In the genomic region with DNA sequence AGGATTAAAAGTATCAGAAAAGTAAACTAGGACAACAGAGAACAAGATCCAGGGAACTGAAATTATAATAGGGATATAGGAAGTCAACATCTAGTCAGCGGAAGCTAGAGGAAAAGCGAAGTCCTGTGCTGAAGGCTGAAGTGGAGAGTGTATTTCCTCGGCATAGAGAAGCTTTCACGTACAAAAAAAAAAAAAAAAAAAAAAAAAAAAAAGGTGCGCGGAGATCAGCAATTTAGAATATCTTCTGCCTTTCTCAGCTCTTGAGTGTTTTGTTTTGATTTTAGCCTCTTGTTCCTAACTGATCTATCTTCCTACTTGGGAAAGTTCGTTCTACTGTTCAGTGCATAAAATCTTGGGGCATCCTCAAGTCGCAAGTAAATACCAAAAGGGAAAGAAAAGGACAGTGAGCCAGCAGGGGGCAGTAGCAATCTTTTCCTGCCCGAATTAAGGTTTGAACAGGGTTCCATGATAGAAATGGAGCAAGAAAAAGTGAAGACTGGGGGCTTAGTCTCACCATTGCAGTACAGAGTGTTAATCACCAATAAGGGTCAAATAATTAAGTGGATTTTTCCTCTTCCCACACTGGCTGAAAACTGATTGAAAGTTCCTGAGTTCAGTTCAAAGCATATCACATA, we compare ENCODE assay signal across 9 mouse cellular contexts. TPM values are rescaled to one million over a fixed set of nuclear protein-coding genes. Genes with fewer than 3 reads are reported as not detected.
DNase-seq lines count a peak whose midpoint lies in the region; ATAC-seq lines count a peak whose summit lies in the region.
"Had no signal": no experiment of that assay in that cellular context is flagged by ENCODE, and none has a peak within 500 bp of the region (broad histone marks: within the 10 kb centered on the region; RNA-seq: fewer than 3 reads in every experiment).

No protein-coding gene starts in this region.

- H3K4me1 ChIP-seq in liver, embryonic 11.5 days (replicated peaks; ENCODE audit: control insufficient read depth, insufficient read depth, low read length), result no peaks in the 10 kb centered on the region
- no peaks in the 10 kb centered on the region for H3K4me1 ChIP-seq in forebrain, embryonic 10.5 days
- H3K4me1 ChIP-seq in intestine, embryonic 16.5 days (ENCODE audit: control insufficient read depth, insufficient read depth, low read length), result no peaks in the 10 kb centered on the region
- no peaks in the 10 kb centered on the region for H3K4me1 ChIP-seq in limb, embryonic 15.5 days

- H3K9ac ChIP-seq in liver, embryonic 11.5 days (ENCODE audit: low read depth, low read length), result no peak overlapping the region
- no peak overlapping the region for H3K9ac ChIP-seq in intestine, embryonic 16.5 days (ENCODE audit: low read depth, low read length)
- H3K9ac ChIP-seq in limb, embryonic 15.5 days, result no peak overlapping the region

- no peaks in the 10 kb centered on the region for H3K9me3 ChIP-seq in liver, embryonic 11.5 days (ENCODE audit: control insufficient read depth, low read length)
- H3K9me3 ChIP-seq in forebrain, embryonic 10.5 days, result no peaks in the 10 kb centered on the region
- H3K9me3 ChIP-seq in intestine, embryonic 16.5 days (ENCODE audit: control insufficient read depth, low read length), result no peaks in the 10 kb centered on the region
- no peaks in the 10 kb centered on the region for H3K9me3 ChIP-seq in limb, embryonic 15.5 days

- no peak overlapping the region for H3K27ac ChIP-seq in liver, embryonic 11.5 days (ENCODE audit: low read depth, low read length)
- no peak overlapping the region for H3K27ac ChIP-seq in forebrain, embryonic 10.5 days
- H3K27ac ChIP-seq in intestine, embryonic 16.5 days (ENCODE audit: low read length), result no peak overlapping the region
- no peak overlapping the region for H3K27ac ChIP-seq in limb, embryonic 15.5 days
- H3K27ac ChIP-seq: macrophage had no signal

- H3K4me3 ChIP-seq in liver, embryonic 11.5 days (ENCODE audit: low read depth, low read length), result no peak overlapping the region
- peak overlapping the region; percentile 39 for H3K4me3 ChIP-seq in forebrain, embryonic 10.5 days
- H3K4me3 ChIP-seq in intestine, embryonic 16.5 days (ENCODE audit: low read length), result peak overlapping the region; percentile 24
- H3K4me3 ChIP-seq in limb, embryonic 15.5 days, result no peak overlapping the region

- H3K36me3 ChIP-seq in liver, embryonic 11.5 days (ENCODE audit: control insufficient read depth, insufficient read depth, low read length), result no peaks in the 10 kb centered on the region
- H3K36me3 ChIP-seq in forebrain, embryonic 10.5 days (replicated peaks), result no peaks in the 10 kb centered on the region
- no peaks in the 10 kb centered on the region for H3K36me3 ChIP-seq in intestine, embryonic 16.5 days (ENCODE audit: control insufficient read depth, insufficient read depth, low read length)
- no peaks in the 10 kb centered on the region for H3K36me3 ChIP-seq in limb, embryonic 15.5 days

- ATAC-seq in liver, embryonic 11.5 days (replicated peaks; ENCODE audit: low FRiP score), result no peak
- no peak for ATAC-seq in intestine, embryonic 16.5 days
- no peak for ATAC-seq in limb, embryonic 15.5 days (ENCODE audit: insufficient number of reproducible peaks, low FRiP score, low TSS enrichment, low read depth)

- H3K27me3 ChIP-seq in liver, embryonic 11.5 days (replicated peaks; ENCODE audit: control insufficient read depth, insufficient read depth, low read length), result no peaks in the 10 kb centered on the region
- peaks cover 13% of the 10 kb centered on the region for H3K27me3 ChIP-seq in forebrain, embryonic 10.5 days (ENCODE audit: poor library complexity, severe bottlenecking)
- no peaks in the 10 kb centered on the region for H3K27me3 ChIP-seq in intestine, embryonic 16.5 days (replicated peaks; ENCODE audit: control insufficient read depth, insufficient read depth, low read length)
- no peaks in the 10 kb centered on the region for H3K27me3 ChIP-seq in limb, embryonic 15.5 days

- DNase-seq in liver, embryonic 11.5 days (ENCODE audit: low spot score), result no peak
- no peak for DNase-seq in liver
- peak; percentile 27 to 38 for DNase-seq in adrenal gland, postnatal 36 days
- DNase-seq in forebrain, embryonic 10.5 days (ENCODE audit: extremely low spot score, low spot score), result peak; percentile 15
- peak; percentile 83 for DNase-seq in right cerebral cortex, postnatal 4 days
- DNase-seq in thymus, postnatal 14 days, result no peak

- 19% methylated on average over 8 of the region's 9 CpGs for WGBS in liver, embryonic 11.5 days
- WGBS in forebrain, embryonic 10.5 days, result 13% methylated on average over 9 of the region's 9 CpGs
- WGBS in intestine, embryonic 16.5 days, result 11% methylated on average over 9 of the region's 9 CpGs
- whole genome bisulfite sequencing in limb, embryonic 15.5 days, result 19% methylated on average over 9 of the region's 9 CpGs

- peak overlapping the region; percentile 46 for H3K4me2 ChIP-seq in liver, embryonic 11.5 days
- peak overlapping the region; percentile 55 for H3K4me2 ChIP-seq in intestine, embryonic 16.5 days (ENCODE audit: low read depth, low read length)
- peak overlapping the region; percentile 36 for H3K4me2 ChIP-seq in limb, embryonic 15.5 days

RNA-seq across cellular contexts. Expression of gene Glra2, which starts 0.6 kb away (rescaled TPM):
- polyA plus RNA-seq in liver, embryonic 11.5 days (2014; fragmentation: Nextera tagmentation; extraction: Ambion mirVana), result not detected in 2 replicates
- not detected for total RNA-seq in adrenal gland, postnatal 36 days (2021)
- 0.07 TPM in 1 of 2 replicates, not detected in the other for polyA plus RNA-seq in forebrain, embryonic 10.5 days (2016; fragmentation: Nextera tagmentation; extraction: Ambion mirVana)
- 0.06 TPM in 1 of 2 replicates, not detected in the other for polyA plus RNA-seq in intestine, embryonic 16.5 days (2015; fragmentation: Nextera tagmentation; extraction: Ambion mirVana)
- 0.05 and 0.19 TPM in 2 replicates for polyA plus RNA-seq in limb, embryonic 15.5 days (2015; fragmentation: Nextera tagmentation; extraction: Ambion mirVana)
- polyA plus RNA-seq: macrophage had no signal

Comparison
In these comparisons a context has a peak if more than half of its experiments do, and no peak if none do; other contexts are left out.
1. DNase-seq: peak in adrenal gland, postnatal 36 days (2 of 2), forebrain, embryonic 10.5 days (single experiment) and right cerebral cortex, postnatal 4 days (single experiment); none in liver, embryonic 11.5 days (single experiment), liver (single experiment) and thymus, postnatal 14 days (single experiment).
2. H3K4me3 ChIP-seq: peak in forebrain, embryonic 10.5 days (single experiment) and intestine, embryonic 16.5 days (single experiment); none in liver, embryonic 11.5 days (single experiment) and limb, embryonic 15.5 days (single experiment).
3. Peak in every context shown above with its lines, with median percentiles within 50 percentile points of each other: H3K4me2 ChIP-seq.